Mouse (Mus musculus) frontal cortex, postnatal 14 days (tissue): ENCODE data around the gene Hmga1b.
"Not testable (repeated sequence)": the region's sequence is repeated elsewhere in the genome, so short reads cannot be mapped to it uniquely, and the experiment has no call there.

Experiments
- DNase-seq, 2 experiments: peaks; one replicate each; pipeline ENCODE4 v3.0.0; 2022; ENCODE audit warnings: low spot score in 2 of 2

Gene Hmga1b

DNA sequence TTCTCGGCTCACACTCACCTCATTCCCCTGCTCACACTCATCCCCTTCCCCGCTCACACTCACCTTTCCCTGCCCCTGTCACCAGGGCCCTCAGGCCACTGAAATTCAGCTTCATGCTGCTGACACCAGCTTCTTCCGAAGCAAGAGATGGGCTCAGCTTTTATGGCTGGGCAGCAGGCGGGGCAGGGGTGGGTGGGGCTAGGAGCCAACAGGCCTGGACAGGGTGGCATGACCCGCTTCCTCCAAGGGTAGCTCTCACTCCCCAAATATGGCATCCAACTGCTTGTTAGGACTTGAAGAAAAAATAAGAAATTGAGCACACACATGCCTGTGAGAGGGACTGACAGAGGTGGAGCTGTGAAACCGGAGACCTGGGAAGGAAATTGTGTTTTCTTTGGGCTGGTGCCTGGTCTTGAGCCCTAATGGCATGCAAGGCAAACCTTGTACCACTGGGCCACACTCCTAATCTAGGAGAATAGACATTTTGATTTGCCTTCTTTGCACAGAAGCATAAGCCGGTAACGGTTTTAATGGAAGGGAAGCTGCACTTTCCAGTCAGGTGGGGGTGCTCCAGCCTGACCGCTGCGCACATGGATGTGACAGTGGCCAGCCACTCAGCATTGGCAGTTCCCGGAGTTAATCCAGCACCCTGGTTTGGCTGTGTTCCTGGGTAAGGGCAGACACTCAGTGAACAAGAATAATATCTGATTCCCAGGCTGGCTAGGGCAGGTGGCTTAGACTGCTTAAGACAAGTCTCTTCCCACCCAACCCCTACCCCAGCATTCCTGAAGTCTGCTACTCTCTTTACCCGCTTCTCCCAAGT is 30.5 kb upstream of the Hmga1b start, which contains the start of gene Cbr2:
Cbr2 (minus strand) TSS at position 257 of the 823 bp plus-strand sequence.
- DNase-seq = no peak

DNA sequence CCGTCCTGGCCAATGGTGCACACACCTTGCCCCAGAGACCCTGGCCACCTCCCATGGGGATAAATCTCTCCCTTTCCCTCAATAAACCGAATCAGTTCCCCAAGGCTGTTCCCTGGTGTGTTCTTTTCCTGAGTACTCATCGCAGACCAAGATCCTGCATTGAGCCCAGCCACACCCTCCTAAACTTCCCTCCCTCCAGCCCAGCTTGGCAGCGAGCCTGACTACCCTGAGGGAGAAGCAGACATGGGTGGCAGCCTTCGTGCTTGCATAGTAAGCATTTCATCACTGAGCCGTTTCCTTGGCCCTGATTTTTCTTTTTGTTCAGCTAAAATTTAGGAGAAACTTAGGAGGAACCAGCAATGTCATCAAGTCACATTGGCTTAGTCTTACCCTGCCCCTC is 29.1 kb upstream of the Hmga1b start:
- DNase-seq = no peak

DNA sequence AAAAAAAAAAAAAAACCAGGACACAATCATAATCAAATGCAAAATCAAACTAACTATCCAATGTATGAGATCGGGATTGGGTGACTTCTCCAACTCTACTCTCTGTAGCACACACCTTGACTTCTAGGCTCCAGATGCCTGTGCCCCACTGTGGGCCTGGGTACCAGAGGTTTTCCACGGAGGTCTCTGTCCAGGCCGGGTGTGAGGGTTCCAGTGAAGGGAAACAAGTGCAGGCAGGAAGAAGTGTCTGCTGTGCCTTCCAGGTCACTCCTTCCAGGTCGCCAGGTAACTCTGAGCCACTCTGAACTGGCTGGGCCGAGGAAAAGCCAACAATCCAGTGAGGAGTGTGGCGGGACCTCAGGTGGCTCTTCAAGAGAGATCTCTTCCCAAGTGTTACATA is 26.2 kb upstream of the Hmga1b start:
- no peak for DNase-seq

DNA sequence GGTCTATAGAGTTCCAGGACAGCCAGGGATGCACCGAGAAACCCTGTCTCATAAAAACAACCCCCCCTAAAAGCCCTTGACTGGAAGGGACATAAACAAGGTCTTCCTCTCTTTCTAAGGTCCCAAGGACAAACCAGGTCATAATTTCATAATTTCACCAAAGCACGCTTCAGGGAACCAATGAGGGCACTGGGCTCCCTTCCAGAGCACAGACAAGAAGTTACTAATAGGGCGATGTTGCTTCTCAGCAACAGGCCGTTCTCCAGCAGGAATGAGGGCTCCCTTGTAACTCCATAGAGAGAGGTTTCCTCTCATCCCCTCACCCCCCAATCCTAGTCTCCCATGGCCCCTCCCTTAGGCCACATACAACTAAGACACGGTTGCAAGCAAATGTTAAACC is 21.6 kb upstream of the Hmga1b start:
- no peak for DNase-seq

DNA sequence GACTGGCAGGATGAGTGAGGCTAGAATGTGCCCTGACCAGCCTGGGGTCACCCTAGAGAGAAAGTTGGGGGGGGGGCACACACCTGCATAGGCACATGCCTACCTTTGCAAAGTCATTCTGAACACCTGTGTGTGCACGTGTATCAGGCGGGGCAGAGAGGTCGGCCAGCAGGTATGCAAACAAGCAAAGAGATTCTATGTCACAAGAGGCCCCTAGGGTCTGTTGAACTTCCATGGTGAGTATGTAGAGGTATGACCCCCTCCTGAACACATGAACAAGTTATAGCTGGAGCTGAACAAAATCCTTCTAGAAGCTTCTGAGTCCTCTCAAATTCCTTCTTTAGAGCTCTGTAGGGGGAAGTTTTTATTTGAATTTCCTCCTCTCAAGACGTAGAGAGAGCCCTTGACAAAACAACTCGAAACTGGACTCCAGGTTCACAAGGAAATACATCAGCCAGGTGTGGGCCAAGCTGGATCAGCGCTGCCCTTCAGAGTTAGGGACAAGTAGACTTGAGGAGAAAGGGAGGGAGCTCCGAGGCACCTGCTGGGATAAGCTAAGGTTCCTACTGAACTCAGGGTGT is 18.4 kb upstream of the Hmga1b start:
- DNase-seq = no peak

DNA sequence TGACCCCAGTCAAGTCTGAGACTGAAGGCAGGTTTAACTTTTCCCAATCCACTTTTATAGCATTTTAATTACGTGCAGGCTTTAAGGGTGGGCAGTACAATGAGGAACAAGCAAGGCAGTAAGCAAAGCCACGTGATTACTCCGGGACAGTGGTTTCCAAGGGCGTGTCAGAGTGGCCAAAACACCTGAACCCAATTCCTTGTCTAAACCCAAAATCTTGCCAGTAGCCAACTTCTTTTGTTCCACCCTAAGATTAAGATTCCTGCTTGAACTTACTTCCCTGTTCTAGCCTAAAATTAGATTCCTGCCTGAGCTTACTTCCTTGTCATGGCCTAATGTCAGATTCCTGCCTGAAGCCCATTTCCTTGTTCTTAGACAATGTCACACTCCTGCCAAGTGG is 14.6 kb upstream of the Hmga1b start:
- no peak for DNase-seq

DNA sequence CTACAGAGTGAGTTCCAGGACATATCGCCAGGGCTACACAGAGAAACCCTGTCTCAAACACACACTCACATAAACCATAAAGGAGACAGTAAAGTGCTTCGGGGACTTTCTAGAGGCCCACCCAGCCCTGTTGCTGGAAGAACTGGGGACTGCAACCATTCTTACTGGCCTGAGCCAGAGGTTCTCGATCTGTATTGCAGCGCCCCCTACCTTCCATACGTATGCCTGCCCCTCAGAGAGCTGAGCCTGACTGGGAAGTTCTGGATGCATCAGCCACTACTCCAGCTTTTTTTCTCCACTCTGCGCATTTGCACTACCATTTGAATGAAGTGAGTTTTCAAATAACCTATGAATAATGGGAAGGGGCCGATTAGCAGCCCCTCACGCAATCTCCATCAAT is 13.2 kb upstream of the Hmga1b start:
- no peak for DNase-seq

DNA sequence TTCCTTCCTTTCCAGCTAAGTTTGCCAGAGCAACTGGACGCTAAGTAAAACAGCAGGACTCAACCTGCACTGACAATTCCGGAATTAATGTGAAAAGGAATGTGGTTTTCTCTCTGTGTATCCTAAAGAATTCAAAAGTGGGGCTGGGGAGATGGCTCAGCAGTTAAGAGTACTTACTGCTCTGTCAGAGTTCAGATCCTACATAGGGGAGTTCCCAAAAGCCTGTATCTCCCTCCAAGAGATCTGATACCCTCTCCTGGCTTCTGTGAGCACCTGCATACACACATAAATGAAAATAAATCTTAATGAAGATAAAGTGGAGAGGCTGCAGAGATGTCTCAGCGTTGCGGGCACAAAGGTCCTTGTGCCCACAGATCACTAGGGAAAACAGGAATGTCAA is 11.0 kb upstream of the Hmga1b start:
- DNase-seq = no peak

DNA sequence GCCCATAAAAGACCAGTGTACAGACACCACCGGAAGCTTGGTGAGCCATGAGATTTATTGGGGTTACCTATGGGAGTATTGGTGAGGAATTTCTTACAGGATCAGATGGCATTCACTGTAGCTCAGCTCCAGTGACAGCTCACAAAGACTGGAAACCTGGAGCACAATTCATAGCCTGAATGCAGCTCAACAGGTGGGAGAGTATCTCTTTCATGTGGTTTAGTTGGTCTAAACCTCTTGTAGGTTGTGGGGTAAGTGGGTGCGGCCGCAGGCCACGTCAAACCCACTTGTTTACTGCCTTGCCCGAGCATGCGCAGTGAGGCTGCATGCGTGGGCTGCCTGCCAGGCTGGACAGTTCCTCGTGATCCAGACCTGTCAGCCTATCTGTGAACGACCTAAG is 2.4 kb upstream of the Hmga1b start:
- no peak for DNase-seq

DNA sequence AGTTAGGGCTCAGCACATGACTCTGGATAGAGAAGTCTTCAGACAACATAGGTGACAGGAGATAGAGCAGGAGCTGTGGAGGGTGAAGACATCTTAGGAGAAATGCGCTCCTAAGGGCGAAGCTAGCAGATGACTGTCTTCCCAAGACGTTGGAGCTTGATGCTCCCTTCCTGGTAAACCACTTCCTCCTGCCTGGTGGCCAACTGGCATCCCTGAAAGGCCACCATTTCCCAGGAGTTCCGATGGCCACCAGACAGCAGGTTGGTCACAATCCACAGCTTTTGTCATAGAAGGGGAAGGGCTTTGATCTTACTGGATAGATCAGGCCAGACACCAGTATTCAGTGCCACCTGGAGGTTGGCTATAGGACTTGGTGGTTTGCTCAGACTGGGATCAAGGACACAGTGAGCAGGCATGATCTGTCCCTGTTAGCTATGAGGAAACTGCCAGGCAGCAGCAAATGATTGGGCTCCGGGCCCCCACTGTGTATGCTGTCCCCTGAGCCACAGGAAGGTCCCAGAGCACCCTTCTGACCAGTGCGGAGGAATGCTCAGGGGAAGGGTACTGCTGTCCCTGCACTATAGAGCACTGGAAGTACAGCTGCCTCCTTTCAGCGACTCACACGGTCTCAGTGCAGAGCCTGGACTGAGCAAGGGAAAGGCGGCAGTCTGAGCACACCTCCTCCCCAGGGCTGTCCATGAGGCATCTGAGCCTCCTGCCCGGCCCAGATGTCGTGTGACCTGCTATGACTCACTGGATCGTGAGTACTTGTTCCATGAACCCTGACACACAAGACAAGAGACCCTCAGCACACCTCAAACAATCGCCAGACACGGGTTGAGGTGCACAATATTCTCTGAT is 553 bp upstream of the Hmga1b start:
- no peak for DNase-seq

DNA sequence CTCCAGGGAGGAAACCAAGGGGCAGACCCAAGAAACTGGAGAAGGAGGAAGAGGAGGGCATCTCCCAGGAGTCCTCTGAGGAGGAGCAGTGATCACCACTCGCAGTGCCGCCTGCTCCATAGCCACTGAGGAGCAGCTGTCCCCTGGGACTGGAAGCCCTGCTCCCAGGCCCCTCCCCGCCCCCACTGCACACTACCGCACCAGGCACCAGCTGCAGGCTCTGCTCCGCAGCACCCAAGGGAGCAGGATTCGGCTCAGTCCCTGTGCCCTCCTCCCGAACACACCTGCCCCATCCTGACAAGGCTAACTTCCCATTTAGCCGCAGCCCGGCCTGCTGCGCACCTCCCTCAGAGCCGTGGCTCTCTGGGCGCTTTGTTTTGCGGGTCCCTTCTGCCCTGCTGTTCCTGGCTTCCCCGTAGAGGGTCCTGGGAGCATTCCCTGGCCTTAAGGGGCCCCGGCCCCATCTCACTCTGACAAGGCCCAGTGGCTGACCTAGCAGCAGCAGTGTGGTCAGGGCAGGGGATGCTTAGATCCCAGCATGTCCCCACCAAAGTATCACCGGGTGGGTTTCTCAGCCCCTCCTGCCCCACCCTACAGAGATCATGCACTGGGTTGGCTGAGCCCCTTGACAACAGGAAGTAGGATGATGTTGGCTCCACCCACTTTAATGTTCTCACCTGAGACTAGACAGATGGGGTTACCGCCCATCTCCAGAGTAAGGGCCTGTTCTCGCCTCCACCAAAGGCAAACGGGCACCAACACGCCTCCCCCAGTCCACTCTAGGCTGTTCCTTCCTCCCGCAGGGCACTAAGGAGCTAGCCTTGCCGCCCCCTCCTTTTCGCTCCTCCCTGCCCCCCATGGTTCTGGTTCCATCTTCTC is 766 bp downstream of the Hmga1b start:
- not testable (repeated sequence) for DNase-seq

DNA sequence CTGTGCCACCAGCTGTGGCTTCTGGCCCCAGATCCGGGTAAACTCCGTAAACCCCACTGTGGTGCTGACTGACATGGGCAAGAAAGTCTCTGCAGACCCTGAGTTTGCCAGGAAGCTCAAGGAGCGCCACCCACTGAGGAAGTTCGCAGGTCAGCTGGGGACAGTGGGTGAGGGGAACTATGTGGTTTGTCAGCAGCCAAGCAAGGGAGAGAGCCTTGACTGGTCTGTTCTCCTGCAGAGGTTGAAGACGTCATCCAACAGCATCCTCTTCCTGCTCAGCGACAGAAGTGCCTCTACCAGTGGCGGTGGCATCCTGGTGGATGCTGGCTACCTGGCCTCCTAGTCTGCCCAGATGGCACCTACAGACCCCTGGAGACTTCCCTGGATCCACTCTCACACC is 4.4 kb downstream of the Hmga1b start:
- DNase-seq = not testable (repeated sequence)

DNA sequence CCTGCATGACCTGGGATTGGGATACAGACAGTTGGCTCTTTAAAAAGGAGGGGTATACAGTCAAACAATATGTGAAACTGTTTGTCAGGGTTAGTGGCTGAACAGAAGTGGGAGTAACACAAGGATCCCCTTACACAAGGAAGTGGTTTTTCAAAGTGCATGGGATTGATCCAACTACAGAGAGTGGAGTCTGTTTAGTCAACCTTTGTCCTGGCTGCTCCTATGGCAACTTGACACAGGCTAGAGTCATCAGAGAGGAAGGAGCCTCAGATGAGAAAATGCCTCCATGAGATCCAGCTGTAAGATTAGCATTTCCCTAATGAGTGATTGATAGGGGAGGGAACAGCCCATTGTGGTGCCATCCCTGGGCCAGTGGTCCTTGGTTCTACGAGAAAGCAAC is 5.6 kb downstream of the Hmga1b start:
- no peak for DNase-seq

DNA sequence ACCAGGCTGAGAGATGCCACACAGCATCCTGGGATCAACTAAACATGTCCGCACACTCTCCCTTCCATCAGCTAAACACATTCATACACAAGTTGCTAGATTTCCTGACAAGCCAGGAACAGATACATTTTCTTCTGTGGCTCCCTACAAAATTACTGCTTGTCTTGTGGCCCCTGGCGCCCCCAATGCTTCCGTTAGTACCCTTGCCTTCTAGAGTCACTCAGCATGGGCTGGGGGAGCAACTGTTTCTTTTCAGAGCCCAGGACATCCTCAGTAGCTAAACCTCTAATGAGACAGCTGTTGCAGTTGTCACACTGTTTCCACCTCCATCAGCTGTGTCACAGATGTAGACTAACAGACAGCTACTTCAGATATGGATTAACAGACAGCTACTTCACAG is 10.2 kb downstream of the Hmga1b start:
- no peak for DNase-seq

DNA sequence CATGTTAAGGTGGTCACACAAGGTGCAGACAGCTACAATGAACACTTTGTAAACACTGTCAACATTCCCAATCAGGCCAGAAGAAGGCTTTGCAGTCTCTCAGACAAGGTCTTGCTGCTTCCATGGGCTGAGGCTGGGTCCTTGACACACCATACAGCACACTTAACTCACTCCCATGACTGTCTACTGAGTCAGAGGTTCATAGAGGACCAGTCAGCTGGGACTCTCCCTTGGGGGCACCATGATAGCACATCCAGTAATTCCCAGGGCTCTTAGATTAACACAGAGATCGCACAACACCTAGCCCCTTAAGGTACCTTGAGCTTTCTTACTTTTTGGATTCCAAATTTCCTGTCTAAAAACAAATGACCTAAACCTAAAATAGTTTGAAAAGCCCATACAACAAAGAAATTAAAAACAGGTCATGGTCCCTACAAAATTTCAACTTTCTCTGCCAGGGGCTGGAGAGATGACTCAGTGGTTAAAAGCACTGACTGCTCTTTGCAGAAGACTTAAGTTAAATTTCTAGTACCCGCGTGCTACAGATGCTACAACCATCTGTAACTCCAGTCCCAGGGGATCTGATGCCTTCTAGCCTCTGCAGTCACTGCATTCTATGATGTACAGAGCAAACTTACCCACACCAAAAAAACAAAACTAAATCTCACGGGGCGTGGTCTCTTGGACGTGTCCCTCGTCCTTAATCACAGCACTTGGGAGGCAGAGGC is 11.0 kb downstream of the Hmga1b start:
- no peak for DNase-seq

DNA sequence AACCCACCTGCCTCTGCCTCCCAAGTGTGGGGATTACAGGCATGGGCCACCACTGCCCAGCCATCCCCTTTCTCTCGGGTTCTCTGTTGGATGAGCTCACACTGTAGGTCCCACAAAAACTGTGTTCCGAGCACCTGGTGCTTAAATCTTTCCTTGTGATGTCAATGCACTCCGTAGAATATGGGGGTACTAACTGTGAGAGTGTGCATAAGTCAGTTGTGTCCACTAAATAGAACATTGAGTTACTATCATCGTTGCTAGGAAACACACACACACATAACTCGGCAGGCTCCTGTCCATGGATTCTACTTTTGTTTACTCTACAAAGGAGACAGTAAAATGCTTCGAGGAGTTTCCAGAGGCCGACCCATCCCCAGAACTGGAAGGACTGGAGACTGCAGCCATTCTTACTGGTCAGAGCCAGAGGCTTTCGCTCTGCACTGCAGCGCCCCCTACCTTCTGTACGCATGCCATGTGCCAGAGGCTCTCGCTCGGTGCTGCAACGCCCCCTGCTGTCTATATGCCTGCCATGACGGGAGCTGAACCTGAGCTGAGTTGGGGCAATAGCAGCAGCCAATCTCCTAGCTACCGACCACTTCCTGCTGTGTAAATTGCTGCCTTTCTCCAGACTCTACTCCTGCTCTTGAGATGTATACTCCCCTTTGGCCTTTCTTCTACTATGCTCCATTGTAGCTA is 13.3 kb downstream of the Hmga1b start:
- peak; percentile 82 to 93 for DNase-seq

DNA sequence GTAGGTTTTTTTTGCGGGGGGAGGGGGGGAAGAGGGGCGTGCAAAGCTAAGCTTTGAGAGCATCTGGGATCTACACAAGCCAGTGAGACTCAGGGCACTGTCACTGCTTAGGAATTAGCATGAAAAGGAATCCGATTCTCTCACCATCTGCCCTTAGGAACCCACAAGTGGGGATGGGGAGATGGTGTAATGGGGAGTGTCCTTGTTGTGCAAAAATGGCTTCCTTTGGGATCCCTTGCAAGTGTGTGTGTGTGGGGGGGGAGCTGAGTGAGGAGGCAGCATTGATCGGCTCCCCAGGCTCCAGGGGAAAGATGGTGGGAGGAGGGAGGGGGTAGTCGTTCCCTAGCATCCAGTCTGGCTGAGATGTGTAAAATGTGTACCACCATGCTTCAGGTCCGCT is 14.5 kb downstream of the Hmga1b start:
- DNase-seq = no peak

DNA sequence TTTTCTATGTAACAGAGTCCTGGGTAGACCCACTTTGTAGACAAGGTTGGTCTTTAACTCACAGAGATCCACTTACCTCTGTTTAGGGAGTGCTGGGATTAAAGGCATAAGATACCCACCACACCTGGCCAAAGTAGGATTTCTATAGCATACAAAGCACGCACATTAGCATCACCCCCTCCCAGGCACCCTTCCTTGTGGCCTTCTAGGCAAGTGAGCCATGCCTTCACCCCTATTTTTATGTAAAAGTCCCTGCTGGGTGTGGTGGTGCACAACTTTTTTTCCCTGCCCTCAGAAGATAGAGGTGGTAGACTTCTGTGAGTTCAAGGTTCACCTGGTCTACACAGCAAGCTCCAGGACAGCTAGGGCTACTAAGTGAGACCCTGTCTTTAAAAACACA is 17.3 kb downstream of the Hmga1b start:
- DNase-seq = no peak

DNA sequence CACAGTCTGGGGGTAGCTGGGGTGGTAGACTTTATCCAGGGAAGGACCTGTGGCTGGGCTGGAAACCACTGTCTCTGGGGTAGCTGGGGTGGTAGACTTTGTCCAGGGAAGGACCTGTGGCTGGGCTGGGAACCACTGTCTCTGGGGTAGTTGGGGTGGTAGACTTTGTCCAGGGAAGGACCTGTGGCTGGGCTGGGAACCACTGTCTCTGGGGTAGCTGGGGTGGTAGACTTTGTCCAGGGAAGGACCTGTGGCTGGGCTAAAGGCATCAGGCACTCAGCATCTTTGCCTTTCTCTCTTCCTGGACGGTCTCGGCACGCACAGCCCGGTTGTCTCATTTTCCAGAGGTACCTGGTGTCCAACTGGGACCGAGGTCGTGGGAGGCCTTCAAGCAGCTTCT is 18.8 kb downstream of the Hmga1b start:
- not testable (repeated sequence) for DNase-seq

DNA sequence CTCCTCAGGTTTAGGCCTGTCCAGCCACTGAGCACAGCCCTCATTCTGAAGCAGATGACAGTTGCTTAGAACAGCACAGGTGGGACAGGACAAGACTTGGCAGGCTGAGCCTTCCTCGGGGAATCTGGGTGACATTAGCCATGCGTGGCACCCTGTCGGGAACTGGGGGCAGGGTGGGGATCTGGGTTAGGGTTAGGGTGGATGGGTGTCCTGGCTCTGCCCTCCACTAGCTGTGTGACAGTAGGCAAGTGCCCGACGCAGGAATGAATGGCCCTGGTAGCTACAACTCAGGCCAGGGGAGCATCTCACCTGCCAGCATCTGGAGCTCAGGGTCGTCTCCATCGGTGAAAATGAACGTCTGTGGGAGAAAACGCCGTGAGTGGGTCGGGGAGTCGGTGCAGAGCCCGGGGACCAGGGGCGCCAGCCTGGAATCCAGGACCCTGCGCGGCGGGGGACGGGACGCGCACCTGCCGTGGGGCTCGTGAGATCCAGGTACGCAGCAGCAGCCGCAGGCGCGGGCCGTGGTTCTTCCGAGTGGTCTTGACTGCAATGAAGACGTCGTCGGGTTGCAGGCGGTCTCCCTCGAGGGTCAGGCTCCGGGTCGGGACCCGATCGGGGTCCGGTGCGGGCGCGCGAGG is 21.0 kb downstream of the Hmga1b start:
- no peak for DNase-seq
